Mouse (Mus musculus) megakaryocyte, embryonic 14.5 days (primary cell): ENCODE measurements around the gene Dapk2.

Source experiments
- FLI1 ChIP-seq: IDR thresholded peaks from 2 replicates; pipeline ENCODE4 v1.6.1; 2012; ENCODE audit warnings: low read length, inconsistent platforms, mixed read lengths
- GATA1 ChIP-seq: IDR thresholded peaks from 3 replicates; pipeline ENCODE4 v1.6.1; 2012; ENCODE audit warnings: mixed read lengths, low read length, inconsistent platforms, borderline replicate concordance

- TF ChIP-seq GATA1: no peak
- no peak for TF ChIP-seq FLI1
Measured at GRCm38 (mm10) chr9:66127884-66128283, 30.1 kb upstream of the Dapk2 start.
